Mouse (Mus musculus) erythroblast, embryonic 14.5 days (primary cell): ENCODE data around the gene Zfp277. TPM values are rescaled to one million over a fixed set of nuclear protein-coding genes. Genes with fewer than 3 reads are reported as not detected.

ENCODE experiments used
- H3K27me3 ChIP-seq: 2 replicates; pipeline ENCODE4 v1.6.1; 2012; ENCODE audit warnings: inconsistent platforms; ENCODE audit not compliant: control insufficient read depth
- H3K36me3 ChIP-seq: 2 replicates; pipeline ENCODE4 v1.6.1; 2012; ENCODE audit warnings: mild to moderate bottlenecking, inconsistent platforms; ENCODE audit not compliant: control insufficient read depth
- H3K4me1 ChIP-seq: 2 replicates; pipeline ENCODE4 v1.6.1; 2012; ENCODE audit warnings: inconsistent platforms; ENCODE audit not compliant: control insufficient read depth
- H3K4me3 ChIP-seq: replicated peaks from 2 replicates; pipeline ENCODE3; 2012; ENCODE audit warnings: moderate library complexity, mild to moderate bottlenecking, inconsistent platforms
- H3K9me3 ChIP-seq: 2 replicates; pipeline ENCODE4 v1.6.1; 2012; ENCODE audit warnings: low read length, inconsistent platforms, mixed read lengths; ENCODE audit not compliant: control insufficient read depth
- GATA1 ChIP-seq: IDR thresholded peaks from 2 replicates; pipeline ENCODE4 v1.6.1; 2012; ENCODE audit warnings: low read length, inconsistent platforms, mixed read lengths
- TAL1 ChIP-seq: IDR thresholded peaks from 3 replicates; pipeline ENCODE4 v1.6.1; 2012; ENCODE audit warnings: low read length, inconsistent platforms, mixed read lengths
- polyA plus RNA-seq: library from polyadenylated mRNA; stranded (reverse); fragments of >175 nt; gene quantifications from 2 replicates; pipeline ENCODE4 v1.2.3, GENCODE M21; 2012

Zfp277 gene
- polyA plus RNA-seq, 1 experiment, result 0.08 TPM

DNA sequence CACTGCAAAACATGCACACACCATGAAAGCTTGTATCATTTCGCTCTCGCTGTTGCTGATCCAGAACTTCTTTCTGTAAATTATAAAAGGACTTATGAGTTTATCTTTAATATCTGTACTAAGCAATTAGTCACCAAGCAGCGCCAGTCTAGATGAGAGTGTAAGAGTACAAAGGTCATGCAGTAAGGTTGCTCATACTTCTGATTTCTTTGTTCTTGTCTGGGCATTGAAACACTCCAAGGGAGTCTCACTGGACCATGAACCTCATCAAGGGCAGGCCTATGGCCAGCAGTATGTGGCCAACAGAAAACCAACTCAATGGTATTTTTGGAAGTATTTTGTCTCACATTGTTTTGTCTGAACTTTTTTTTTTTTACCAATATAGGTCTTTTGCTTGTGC is 110.4 kb downstream of the Zfp277 start:
- Histone ChIP-seq H3K4me1 (no peaks in the 10 kb centered on the region), H3K27me3 (no peaks in the 10 kb centered on the region)
- TF ChIP-seq GATA1 (no peak), TAL1 (no peak)

DNA sequence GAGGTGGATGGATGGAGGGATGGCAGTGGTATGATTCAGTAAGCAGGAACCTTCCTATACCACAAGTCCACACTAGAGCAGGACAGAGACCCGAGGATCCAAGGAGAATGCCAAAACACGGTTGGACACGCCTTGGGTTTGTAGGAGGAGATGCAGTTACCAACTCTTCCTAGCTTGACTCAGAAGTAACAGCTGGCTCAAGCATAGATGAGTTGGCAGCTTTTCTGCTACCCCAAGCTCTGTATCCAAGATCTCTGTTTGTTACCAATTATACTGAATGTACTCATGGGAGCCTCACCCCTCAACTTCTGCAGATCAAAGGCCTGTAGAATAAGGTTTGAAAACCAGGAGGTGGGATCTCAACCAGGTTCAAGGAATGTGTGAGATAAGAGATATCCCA is 114.2 kb downstream of the Zfp277 start:
- H3K4me1 ChIP-seq, result no peaks in the 10 kb centered on the region
- H3K27me3 ChIP-seq, result no peaks in the 10 kb centered on the region
- H3K9me3 ChIP-seq, result no peaks in the 10 kb centered on the region
- no peaks in the 10 kb centered on the region; the same call in 1 of the 2 replicates for H3K36me3 ChIP-seq
- TF ChIP-seq TAL1 (no peak), GATA1 (no peak)
- H3K4me3 ChIP-seq, result no peak overlapping the region

More for the DNA sequence above, 110.4 kb downstream of the Zfp277 start:
- H3K9me3 ChIP-seq, result no peaks in the 10 kb centered on the region
- no peak overlapping the region for H3K4me3 ChIP-seq
- H3K36me3 ChIP-seq, result no peaks in the 10 kb centered on the region; the same call in 1 of the 2 replicates

DNA sequence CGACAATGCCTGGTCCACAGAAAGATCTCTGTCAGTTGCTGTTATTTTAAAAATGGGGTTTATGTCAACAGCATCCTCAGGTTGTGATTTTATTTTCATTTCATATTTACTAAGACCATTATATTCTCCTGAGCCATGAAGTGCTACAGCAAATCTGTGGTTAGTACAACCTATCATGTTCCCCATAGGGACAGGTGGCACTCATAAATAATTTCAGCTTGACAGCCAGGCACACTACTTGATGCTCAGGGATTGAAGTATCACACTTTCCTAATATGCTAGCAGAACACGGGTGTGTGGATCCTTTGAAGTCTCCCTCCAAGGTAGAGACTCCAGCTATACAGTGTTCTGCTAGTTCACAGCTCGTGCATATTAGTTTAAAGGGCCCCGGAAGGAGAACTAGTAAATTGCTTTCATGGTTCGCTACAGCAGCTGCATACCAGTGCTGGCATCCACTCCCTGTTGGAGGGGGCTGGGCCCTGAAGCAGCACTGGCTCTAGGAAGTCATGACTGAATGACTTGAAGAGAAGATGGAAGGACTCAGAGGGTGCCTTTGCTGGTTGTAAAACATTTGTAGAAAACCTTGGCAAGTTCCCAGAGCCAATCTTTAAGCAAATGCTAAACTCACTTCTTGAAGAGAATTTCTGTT is 118.6 kb downstream of the Zfp277 start:
- TF ChIP-seq GATA1 (no peak), TAL1 (no peak)
- Histone ChIP-seq H3K36me3 (no peaks in the 10 kb centered on the region; the same call in 1 of the 2 replicates), H3K9me3 (no peaks in the 10 kb centered on the region), H3K4me1 (no peaks in the 10 kb centered on the region), H3K4me3 (no peak overlapping the region), H3K27me3 (no peaks in the 10 kb centered on the region)

DNA sequence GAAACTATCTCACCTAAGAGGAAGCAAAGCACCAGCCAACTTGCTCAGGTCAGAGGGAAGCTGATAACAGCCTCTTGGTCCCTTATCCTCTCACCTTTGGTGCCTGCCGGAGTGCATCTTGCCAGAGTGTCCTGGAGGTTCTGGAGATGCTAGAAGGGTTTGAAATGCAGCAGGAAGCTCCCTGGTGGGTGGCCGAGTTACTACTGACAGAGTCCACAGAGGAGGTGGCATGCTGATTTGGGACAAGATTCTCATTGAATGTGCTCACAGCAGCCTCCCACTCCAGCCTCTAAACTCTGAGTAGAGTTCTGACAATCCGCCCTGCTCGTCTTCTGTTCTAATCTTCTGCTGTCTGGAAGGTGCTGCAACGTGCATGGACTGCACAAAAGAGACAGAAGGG is 120.1 kb downstream of the Zfp277 start:
- no peak for TF ChIP-seq TAL1
- no peak for TF ChIP-seq GATA1
- Histone ChIP-seq H3K27me3 (no peaks in the 10 kb centered on the region), H3K4me3 (no peak overlapping the region), H3K9me3 (no peaks in the 10 kb centered on the region), H3K4me1 (no peaks in the 10 kb centered on the region), H3K36me3 (no peaks in the 10 kb centered on the region)

DNA sequence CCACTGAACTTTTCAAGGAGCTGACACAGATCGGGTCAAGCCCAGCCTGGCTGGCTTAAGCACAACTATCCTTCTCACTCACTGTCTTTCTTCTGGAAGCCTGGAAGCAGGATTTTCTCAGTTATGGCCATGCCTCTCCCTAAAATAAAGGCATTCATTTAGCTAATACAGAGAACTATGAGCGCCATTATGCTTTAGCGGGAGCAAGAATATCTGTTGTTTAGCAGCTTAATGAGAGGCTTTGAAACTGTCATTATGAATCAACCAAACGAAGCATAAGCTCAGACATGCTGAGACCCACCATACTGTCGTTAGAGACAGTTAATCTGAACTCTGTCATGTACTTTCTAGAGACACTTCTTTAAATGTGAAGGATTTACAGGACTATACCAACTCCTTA is 120.9 kb downstream of the Zfp277 start:
- no peaks in the 10 kb centered on the region for H3K27me3 ChIP-seq
- H3K36me3 ChIP-seq, result no peaks in the 10 kb centered on the region
- no peak overlapping the region for H3K4me3 ChIP-seq
- H3K4me1 ChIP-seq, result no peaks in the 10 kb centered on the region
- H3K9me3 ChIP-seq, result no peaks in the 10 kb centered on the region
- TF ChIP-seq GATA1, result no peak
- TF ChIP-seq TAL1, result no peak

DNA sequence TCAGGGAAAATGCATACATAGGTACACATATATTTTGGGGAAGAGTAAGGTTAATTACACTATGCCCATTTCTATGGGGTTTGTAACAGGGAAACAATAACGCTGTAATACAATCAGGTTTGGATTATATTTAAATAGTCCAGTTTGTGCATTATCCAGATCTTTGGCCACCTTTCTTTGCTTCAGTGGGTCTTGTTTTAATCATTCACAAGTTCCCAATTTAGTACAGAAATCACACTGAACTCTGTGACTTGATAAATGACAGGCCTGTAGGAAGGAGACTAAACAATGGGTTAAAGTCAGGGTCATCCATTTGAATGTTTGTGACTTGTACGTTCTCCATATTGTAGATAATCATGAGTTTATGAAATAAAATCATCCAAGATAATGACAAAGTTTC is 130.6 kb downstream of the Zfp277 start:
- TF ChIP-seq GATA1 (no peak), TAL1 (no peak)
- H3K27me3 ChIP-seq, result no peaks in the 10 kb centered on the region
- H3K4me1 ChIP-seq, result no peaks in the 10 kb centered on the region
- H3K9me3 ChIP-seq, result no peaks in the 10 kb centered on the region
- H3K4me3 ChIP-seq, result no peak overlapping the region
- no peaks in the 10 kb centered on the region for H3K36me3 ChIP-seq

DNA sequence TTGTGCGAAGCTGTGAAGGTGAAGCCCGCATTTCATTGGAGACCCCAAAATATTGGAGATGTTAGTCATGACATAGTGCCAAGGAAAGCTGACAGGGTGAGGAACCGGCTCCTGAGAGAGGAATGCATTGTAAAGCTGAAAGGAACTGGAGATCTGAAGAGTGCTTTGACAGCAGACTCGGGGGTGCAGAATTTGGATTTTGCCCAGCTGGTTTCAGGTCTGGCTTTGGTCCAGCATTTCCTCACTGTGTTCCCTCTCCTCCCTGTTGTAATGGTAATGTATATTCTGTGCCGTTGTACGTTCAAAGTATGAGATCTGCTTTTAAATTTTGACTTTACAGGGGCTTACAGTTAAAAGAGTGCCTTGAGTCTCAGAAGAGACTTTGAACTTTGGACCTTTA is 141.7 kb downstream of the Zfp277 start:
- H3K9me3 ChIP-seq, result no peaks in the 10 kb centered on the region
- TF ChIP-seq GATA1 (no peak), TAL1 (no peak)
- no peak overlapping the region for H3K4me3 ChIP-seq
- no peaks in the 10 kb centered on the region for H3K36me3 ChIP-seq
- no peaks in the 10 kb centered on the region for H3K4me1 ChIP-seq
- no peaks in the 10 kb centered on the region for H3K27me3 ChIP-seq

DNA sequence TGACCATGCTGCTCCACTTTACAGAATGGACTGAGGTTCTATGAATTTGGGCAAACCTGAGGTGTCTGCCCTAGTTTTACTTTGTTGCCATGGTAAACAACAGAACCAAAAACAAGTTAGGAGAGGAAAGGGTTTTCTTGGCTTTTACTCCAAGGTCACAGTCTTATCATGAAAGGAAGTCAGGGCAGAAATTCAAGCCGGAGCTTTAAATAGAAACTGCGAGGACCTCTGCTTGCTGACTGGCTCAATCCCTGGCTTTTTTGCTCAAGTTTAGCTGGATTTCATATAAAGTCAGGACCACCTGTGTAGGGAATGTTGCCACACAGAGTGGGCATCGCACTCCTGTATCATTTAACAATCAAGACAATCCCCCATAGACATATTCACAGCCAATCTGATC is 147.1 kb downstream of the Zfp277 start:
- TF ChIP-seq GATA1 (no peak), TAL1 (no peak)
- Histone ChIP-seq H3K4me3 (no peak overlapping the region), H3K4me1 (no peaks in the 10 kb centered on the region), H3K27me3 (no peaks in the 10 kb centered on the region), H3K36me3 (no peaks in the 10 kb centered on the region), H3K9me3 (no peaks in the 10 kb centered on the region)

DNA sequence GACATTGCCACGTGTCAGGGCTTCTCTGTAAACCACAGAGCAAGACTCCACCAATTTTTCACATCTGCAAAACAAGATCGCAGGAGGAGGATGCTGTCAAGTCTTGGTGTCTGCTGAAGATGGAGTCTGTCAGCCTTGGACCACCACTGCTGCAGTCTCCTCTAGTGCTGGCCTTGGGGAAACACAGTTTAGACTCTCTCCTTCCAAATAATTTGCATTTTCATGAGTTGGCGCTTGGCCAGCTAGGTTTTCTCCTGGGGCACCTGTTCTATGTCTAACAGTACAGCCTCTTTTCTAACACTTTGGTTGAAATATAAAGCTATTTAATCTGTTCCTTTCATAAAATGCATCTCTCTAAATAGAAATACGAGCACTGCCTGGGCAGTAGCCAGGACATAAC is 159.2 kb downstream of the Zfp277 start:
- TF ChIP-seq GATA1 (no peak), TAL1 (no peak)
- Histone ChIP-seq H3K4me3 (no peak overlapping the region), H3K4me1 (no peaks in the 10 kb centered on the region), H3K9me3 (no peaks in the 10 kb centered on the region; the same call in 1 of the 2 replicates), H3K36me3 (no peaks in the 10 kb centered on the region), H3K27me3 (no peaks in the 10 kb centered on the region)
